Mouse (Mus musculus): Measurements from ENCODE around the gene Plcd4.
"Not testable (repeated sequence)": the region's sequence is repeated elsewhere in the genome, so short reads cannot be mapped to it uniquely, and the experiment has no call there.

Plcd4 gene

DNA sequence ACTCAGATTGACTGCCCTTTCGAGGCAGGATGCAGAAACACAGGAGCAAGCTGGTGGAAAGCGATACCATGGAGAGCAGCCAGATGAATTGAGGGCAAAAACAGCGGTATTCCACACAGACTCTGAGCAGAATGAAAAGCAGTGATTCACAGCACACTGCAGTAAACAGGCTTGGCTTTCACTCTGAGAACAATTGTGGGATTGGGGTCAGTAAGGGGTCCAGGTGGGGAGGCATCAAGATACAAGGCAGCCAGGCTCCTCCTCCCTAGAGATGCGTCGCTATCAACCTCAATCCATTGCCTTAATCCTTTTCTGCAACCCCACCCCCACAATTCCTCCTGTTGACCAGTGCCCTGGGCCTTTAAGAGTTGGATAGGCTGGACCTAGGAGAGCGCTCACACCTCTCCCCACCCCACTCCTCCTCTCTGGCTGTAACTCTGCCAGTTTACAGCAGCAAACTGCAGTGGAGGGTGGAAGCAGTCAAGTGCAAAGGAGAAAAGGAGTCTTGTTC is at the start of gene Plcd4:
Plcd4 (plus strand) TSS at position 438 of the 511 bp plus-strand sequence.
- peak in 1 of 2 experiments; percentile 19 for DNase-seq (ENCODE audit: low spot score in 2 of 2)

DNA sequence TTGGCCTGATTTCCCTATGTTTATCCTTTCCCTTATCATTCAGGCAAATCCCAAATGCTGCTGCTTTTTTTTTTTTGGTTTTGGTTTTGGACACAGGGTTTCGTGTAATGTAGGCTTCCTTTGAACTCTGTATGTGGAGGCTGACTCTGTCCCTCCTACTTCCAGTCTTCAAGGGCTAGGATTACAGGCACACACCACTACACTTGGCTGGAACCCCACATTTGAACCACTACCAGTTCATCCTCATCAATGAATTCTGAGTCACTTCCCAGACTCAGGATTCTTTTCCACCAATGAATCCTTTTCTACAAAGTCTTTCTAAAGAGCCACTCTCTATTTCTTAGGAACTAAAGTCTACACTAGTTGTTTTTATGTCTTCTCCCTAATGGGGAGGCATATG is 41.6 kb upstream of the Plcd4 start:
- DNase-seq (ENCODE audit: low spot score in 2 of 2): no peak

DNA sequence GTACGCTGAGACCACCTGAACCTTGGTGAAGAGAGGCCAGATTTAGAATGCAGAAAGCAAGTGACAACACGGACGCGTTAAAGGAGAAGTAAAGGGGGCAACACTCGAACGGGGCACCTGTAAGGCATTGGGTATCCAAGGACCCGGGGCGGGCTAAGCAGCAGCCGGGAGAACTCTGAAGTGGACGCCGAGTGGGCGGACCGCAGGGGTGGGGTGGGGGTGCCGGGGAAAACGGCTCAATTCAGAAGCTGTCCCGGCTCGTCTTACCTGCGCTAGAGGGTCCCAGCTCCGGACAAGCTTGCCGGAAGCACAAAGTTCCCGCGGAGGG is 37.3 kb upstream of the Plcd4 start:
- DNase-seq (ENCODE audit: low spot score in 2 of 2): no peak

DNA sequence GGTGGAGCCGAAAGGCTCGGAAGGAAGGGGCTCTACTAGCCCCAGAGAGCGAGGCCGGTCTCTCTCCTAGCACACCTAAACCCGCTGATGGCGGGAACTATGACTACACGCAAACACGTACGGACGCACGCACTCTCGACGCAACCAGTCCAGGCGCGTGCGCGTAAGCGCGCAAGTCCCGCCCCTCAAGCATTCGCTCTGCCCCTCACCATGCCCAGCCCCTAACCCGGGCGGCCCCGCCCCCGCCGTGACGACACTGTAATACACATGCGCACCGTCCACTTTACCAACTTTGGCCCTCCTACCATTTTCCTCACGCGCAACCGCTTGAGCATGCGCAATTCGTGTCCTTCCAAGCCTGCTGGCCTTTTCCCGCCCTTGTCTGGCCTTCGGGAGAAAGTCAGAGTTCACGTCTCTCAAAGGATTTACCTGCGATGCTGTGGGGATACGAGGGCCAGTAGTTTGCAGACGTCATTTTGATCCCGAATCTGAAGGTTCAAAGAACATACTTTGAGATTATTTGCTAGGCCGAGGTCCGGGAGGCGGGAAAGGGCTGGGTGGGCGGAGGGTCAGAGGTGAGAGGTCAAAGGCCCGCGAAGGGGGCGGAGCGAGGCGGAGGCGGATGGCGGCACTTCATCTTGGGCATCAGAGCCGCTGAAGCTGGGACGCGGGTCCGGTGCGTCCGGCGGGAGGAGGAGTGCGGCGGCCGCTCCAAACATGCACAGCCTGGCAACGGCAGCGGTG is 36.8 kb upstream of the Plcd4 start, which contains the start of gene Cnot9:
Cnot9 (plus strand) TSS at position 338 of the 744 bp plus-strand sequence.
- peak; percentile 99 to 100 for DNase-seq (ENCODE audit: low spot score in 2 of 2)

DNA sequence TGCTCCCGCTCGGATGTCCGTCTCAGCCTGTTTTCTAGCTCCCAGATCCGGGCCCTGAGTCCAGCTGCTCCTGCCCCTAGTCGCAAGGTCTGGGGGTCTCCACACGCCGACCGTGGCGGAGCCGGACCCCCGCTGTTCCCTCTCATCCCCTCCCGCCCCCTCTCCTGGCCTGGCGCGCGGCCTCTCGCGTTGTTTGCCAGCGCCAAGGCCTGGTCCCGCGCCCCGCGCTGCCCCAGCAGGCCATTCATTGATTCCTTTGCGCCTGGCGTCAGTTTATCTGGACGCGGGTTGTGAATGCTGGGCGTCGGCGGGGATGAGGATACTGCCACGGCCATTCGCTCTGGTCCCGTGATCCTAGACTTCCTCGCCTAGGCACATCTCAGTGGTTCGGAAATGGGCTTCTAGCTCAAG is 36.2 kb upstream of the Plcd4 start:
- DNase-seq (ENCODE audit: low spot score in 2 of 2): peak in 1 of 2 experiments; percentile 31

DNA sequence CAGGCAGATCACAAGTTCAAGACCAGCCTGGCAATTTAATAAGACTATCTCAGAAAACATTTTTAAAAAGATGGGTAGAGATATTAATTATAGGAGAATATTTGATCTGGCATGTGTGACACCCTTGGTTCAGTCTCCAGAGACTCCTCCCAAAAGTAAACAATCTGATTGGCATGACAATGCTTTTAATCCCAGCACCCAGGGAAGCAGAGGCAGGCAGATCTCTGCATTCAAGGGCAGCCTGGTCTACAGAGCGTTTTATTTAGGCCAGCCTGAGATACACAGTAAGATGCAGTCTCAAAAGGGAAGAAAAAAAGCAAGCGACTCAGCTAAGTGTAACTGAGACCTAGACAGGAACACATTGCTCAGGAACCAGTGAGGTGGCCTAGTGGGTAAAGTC is 34.9 kb upstream of the Plcd4 start:
- no peak for DNase-seq (ENCODE audit: low spot score in 2 of 2)

DNA sequence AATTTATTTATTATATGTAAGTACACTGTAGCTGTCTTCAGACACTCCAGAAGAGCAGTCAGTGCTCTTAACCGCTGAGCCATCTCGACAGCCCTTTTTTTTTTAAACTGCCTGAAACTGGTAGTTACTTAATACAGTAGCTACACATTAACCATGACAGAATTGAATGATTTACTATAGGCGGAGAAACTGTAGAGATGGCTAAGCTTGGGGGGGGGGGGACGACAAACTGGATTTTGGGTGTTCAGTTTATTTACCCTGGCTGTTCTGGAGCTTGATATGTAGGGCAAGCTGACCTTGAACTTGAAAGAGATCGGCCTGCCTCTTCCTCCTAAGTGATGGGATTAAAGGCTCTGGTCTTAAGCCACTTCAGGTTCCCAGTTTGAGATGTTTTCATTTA is 31.4 kb upstream of the Plcd4 start:
- DNase-seq (ENCODE audit: low spot score in 2 of 2): no peak

DNA sequence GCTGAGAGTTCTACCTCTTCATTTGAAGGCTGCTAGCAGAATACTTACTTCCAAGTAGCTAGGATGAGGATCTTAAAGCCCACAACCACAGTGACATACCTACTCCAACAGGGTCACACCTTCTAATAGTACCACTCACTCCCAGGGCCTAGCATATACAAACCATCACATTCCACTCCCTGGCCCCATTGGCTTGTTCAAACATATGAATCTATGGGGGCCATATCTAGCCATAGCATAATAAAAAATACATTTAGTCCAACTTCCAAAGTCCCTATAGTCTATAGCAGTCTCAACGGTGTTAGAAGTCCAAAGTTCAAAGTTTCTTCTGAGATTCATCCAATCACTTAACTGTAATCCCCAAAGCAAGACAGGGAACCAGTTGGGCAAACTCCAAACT is 29.7 kb upstream of the Plcd4 start:
- not testable (repeated sequence) for DNase-seq (ENCODE audit: low spot score in 2 of 2)

DNA sequence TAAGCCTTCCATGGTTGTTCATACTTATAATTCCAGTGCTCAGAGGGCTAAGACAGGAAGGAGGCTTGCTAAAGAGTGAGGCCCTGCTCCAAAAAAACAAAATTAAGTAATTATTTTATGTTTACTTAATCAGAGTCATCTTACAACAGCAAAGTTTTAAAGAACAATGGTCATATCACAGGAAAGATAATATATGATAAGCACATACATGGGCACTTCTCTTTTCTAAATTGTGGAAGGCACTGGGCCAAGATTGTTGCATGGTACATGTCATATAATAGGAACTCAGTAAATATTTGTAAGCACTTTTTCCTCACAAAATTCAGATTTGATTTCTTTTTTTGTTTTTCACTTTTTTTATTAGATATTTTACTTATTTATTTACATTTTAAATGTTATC is 22.8 kb upstream of the Plcd4 start:
- DNase-seq (ENCODE audit: low spot score in 2 of 2): no peak

DNA sequence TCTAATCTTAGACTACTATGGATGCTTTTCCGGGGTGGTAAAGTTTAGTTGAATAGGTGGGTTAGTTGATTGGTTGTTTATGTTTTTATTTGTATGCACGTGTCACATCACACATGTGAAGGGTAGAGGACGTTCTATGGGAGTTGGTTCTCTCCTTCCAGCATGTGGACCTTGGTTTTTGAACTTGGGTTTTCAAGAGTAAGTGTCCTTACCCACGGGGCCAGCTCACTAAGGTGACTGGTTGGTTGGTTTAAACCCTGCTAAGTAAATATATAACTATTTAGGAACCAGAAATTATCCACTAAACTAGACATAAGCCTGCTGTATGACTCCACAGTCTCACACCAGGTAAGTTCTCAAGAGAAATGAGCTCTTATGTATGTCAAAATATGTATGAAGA is 17.9 kb upstream of the Plcd4 start:
- no peak for DNase-seq (ENCODE audit: low spot score in 2 of 2)

DNA sequence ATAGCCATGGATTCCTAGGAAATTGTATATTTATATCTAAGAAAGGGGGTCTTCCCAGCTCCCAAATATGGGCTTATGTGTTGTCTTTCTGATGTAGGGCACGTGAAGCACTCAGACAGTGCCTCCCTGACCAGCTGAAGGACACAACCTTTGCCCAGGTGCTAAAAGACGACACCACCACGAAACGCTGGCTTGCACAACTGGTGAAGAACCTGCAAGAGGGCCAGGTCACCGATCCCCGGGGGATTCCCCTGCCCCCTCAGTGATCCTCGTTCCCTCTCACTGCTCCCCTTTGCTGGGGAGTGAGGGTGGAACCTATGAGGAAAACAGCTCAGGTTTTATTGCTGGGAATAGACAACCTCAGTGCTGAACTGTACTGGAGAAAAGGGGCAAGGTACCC is 14.1 kb upstream of the Plcd4 start:
- DNase-seq (ENCODE audit: low spot score in 2 of 2): no peak

DNA sequence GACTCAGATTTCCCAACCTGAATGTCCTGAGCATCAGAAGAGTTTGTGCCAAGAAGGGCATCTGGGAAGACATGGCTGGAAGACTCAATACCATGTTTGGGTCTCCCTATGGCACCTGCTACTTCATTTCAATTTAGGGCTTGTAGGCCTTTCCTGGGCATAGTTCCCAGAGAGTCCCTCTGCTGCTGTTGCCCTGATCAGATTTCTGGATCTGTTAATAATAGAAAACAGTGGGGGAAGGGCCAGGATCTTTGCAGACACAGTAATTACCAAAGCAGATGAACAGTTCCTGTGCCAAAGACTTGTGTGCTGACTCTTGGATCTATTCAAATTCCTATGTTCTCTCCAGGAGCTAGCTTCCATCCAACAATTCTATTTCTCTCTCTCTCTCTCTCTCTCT is 4.0 kb upstream of the Plcd4 start:
- DNase-seq (ENCODE audit: low spot score in 2 of 2): peak in 1 of 2 experiments; percentile 7

DNA sequence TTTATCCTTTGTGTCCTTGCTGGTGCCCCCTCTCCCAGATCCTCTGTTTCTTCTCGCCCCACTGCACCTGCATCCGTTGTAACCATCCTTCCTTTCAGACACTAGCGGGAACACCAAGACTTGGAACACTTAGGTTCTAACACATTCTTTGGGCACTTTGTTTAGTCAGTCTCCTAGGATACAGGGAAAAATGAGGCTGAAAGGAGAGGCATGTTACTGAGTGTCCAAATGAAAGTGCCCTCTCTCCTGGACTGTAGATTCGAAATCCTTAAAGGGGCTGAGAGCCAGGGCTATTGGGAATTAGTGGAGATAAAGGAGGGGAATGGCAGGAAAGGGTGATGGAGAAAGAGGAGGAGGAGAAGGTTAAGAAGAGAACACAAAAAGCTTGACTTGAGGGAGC is 1.5 kb downstream of the Plcd4 start, which contains the start of gene Usp37:
Usp37 (minus strand) TSS at position 101 of the 400 bp plus-strand sequence.
- DNase-seq (ENCODE audit: low spot score in 2 of 2): no peak

DNA sequence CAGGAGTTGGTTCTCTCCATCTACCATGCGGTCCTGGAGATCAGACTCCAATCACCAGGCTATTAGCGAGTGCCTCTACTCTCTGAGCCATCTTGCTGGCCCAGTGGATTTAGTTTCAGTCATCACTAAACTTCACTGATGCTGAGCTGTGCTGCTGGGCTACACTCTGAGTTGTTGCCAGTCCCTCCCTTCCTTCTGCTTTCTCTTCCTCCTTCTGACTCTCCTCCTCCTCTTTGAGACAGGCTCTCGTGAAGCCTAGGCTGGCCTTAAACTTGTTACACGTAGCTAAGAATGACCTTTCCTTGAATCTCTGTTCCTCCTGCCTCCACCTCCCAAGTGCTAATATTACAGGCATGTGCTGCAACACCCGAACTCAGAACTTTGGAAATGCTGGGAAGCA is 16.4 kb downstream of the Plcd4 start:
- no peak for DNase-seq (ENCODE audit: low spot score in 2 of 2)

DNA sequence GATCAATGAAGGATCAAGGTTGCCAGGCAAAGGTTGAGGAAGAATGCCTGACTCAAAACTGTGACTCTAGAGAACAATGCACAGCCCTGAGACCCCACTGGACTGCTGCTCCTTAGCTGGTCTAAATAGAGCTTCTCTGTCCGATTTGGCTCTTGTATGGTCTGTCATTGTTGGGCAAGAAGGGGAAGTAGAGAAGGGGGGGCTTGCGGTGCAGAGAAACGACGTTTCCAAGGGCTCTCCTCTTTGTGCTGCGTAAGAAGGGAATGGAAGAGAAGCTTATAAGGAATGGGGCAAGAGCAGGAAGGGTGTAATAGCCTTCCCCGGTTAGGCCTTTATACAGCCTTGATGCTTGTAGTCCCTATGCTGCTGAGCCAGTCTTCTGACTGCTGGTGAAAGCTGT is 23.1 kb downstream of the Plcd4 start:
- no peak for DNase-seq (ENCODE audit: low spot score in 2 of 2)

DNA sequence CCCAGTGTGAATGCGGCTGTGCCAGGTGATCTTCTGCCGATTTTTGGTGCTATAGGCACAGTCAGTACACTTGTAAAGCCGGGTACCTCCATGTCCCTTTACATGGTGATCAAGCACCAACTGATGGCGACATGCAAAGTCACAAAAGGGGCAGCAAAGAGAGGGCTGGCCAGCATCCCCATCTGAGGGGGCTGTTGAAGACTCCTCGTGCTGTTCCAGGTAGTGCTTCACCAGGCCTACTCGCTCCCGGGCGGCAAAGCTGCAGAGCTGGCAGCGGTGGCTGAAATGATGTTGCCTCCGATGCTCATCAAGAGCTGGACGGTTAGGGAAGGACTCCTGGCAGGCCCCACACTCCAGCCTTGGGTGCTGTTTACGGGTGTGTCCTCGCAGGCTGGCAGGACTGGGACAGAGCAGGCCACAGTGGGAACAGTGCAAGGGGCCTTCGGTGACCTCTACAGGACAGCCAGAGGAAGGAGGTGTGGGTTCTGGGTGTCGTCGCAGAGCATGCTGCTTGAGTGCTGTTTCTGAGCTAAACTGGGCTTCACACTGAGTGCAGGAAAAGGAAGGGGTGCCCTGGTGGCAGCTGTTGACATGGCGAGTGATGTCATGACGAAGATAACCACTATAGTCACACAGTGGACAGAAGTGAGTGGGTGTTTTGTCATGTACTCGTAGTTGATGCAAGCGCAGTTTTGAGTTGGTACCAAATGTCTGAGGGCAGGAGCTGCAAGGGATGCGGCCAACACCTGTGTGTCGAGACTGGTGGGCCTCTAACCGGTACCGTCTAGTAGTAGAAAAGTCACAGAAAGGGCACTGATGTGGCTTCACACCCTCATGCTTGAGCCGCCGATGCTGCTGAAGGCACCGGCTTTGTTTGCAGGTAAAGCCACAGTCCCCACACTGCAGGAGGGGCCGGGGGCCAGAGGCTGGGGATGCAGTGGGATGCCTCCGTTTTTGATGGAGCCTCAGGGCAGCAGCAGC is 27.3 kb downstream of the Plcd4 start:
- DNase-seq (ENCODE audit: low spot score in 2 of 2): no peak

DNA sequence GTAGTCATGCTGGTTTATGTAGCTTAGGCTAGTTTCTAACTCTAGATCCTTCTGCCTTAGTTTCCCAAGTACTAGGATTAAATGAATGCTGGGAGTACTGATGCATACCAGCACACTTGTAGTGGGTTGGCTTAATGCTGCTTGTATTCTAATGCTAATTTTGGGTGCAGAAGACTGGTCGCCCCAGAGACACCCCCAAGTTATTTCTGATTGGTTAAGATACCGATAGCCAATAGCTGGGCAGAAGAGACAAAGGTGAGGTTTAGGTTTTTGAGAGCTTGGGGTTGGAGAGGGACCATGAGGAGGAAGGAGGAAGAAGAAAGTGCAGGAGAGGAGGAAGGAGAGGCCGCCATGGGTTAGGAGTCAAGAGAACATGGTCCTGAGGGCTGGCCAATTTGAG is 39.9 kb downstream of the Plcd4 start:
- DNase-seq (ENCODE audit: low spot score in 2 of 2): no peak

DNA sequence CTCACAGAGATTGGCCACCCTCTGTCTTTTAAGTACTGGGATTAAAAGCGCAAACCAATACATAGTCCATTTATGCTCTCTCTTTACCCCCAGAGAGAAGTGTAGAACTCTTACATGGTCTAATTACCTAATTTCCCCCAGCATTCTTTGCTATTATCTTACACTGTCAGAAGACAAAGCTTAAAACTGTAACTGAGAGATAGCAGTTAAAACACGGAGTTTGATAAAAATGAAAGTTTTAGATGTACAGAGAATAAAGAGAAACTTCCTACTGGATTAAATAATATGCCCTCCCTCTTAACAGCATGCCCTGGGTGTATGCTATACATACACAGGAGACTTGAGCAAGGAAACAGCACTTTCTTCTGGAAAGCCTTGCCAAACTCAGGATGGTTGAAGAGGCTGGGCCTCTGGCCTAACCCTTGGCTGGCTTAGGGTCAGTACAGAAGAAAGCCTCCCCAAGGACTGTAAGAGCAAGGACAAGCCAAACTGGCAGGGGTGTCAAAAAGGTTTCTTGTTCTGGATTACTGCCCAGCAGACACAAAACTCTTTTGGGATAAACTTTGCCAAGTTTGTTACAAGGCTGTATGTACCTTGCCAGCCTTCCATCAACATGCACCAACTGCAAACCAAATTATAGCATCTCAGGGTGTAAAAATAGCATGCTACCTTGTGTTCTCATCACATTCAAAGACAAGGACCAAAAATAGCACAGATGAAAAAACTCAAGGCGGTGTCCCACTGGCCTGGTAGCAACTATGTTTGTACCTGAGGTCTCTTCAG is 42.1 kb downstream of the Plcd4 start:
- DNase-seq (ENCODE audit: low spot score in 2 of 2): no peak

DNA sequence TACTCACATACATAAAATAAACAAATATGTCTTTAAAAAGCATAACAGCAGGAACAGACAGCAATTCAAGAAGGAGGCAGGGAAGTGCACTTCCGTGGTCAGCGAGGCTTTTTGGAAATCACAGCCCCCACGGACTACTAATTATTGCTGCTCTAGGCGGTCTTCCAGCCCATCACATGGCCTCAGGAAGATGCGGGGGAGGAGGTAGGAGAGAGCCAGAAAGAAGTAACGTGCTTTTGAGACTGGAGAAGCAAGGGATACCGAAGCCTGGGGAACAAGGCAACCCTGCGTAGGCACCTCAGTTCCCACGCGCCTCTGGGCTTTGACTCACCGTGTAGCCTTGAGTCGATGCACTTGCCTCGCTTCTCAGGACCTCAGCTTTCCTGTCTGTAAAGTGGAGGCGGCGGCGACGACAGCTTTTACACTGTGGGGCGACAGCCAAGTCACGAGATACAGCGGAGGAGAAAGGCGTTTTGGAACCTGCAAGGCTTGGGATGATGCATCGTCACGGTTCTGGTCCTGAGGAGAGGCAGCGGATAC is 44.6 kb downstream of the Plcd4 start:
- peak in 1 of 2 experiments; percentile 86 for DNase-seq (ENCODE audit: low spot score in 2 of 2)

DNA sequence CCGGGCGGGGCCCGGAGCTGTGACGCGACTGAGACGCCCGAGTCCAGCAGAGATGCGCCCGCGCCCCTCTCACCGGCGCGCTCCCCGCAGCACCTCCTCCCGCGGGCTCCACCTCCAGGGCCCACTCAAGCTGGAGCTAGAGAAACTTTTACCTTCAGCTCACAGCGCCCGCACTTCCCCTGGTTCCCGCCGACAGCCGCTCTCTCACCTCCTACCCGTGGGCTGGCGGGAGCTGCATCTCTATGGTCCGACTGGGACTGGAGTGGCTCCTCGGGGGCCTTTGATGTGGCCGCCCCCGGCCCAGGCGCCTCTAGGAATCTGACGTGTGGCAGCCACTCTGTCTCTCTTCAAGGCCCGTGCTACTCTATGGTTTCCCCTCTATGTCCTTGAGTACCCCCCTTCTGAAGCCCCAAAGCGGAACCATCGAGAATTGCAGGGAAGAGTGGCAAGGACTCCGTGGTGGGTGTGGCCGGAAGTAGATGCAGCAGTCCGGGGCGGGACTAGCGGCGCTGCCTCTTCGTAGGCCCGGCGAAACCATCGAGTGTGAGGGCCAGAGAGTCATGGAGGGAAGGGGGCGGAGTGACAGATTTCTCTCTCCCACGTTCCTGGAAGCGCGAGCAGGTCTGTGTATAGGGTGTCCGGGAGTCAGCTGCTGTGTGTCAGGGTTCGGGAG is 45.2 kb downstream of the Plcd4 start, which contains the start of the genes Zfp142 and Bcs1l:
Zfp142 (minus strand) TSS at position 474 of the 673 bp plus-strand sequence.
Bcs1l (plus strand) TSS at position 517 of the 673 bp plus-strand sequence.
- peak; percentile 98 to 99 for DNase-seq (ENCODE audit: low spot score in 2 of 2)

DNA sequence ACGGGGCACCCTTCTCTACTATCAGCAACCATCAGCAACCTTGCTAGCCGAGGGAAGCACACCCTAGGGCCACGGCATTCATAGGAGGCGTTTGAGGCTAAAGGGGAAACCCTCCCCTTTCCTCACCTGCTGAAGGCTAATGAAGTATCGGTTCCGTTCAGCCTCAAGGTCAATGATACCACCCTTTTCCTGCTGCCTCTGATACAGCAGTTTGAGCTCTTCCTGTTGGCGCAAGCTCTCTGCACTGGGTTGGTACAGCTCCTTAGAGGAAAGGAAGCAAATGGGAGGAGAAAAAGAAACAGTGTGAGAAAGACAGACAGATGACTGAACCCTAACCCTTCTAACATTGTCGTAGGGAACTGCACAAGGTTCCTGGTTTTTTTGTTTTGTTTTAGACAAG is 51.7 kb downstream of the Plcd4 start:
- DNase-seq (ENCODE audit: low spot score in 2 of 2): no peak
